In genomic region chr8:70527111-70527511, GRCm38 (mm10) we compare ENCODE assay signal across 8 mouse cellular contexts. TPM values are rescaled to one million over a fixed set of nuclear protein-coding genes. Genes with fewer than 3 reads are reported as not detected.
DNase-seq lines count a peak whose midpoint lies in the region; ATAC-seq and TF ChIP-seq lines count a peak whose summit lies in the region.

No protein-coding gene starts in this region.

- no peak for TF ChIP-seq EP300 in heart, postnatal 0 days (IDR thresholded peaks at IDR 0.05; ENCODE audit: low read depth)

- peak overlapping the region; percentile 95 for H3K9ac ChIP-seq in heart, postnatal 0 days (replicated peaks; ENCODE audit: low read depth, low read length)
- peak overlapping the region; percentile 92 for H3K9ac ChIP-seq in hindbrain, embryonic 13.5 days
- H3K9ac ChIP-seq in midbrain, embryonic 12.5 days (replicated peaks), result peak overlapping the region; percentile 93

- H3K27me3 ChIP-seq in heart, postnatal 0 days (ENCODE audit: control insufficient read depth, insufficient read depth, low read length), result no peaks in the 10 kb centered on the region
- H3K27me3 ChIP-seq in hindbrain, embryonic 13.5 days, result no peaks in the 10 kb centered on the region
- no peaks in the 10 kb centered on the region for H3K27me3 ChIP-seq in midbrain, embryonic 12.5 days

- H3K9me3 ChIP-seq in heart, postnatal 0 days (replicated peaks; ENCODE audit: control insufficient read depth, low read length), result no peaks in the 10 kb centered on the region
- no peaks in the 10 kb centered on the region for H3K9me3 ChIP-seq in hindbrain, embryonic 13.5 days
- H3K9me3 ChIP-seq in midbrain, embryonic 12.5 days, result no peaks in the 10 kb centered on the region

- intact Hi-C loops in heart, postnatal 10 days (cut with DNase I), result no loop called here

- WGBS in heart, postnatal 0 days, result 2% methylated on average over 8 of the region's 8 CpGs
- WGBS in bone marrow, adult 2 months, result 0% methylated on average over 8 of the region's 8 CpGs
- 4% methylated on average over 8 of the region's 8 CpGs for WGBS in hindbrain, embryonic 13.5 days
- 5% methylated on average over 8 of the region's 8 CpGs for WGBS in midbrain, embryonic 12.5 days

- ATAC-seq in heart, postnatal 0 days (ENCODE audit: insufficient read depth, low read depth), result no peak
- no peak for ATAC-seq in hindbrain, embryonic 13.5 days (ENCODE audit: low FRiP score)
- no peak for ATAC-seq in midbrain, embryonic 12.5 days (ENCODE audit: low FRiP score, low read depth)

- H3K4me2 ChIP-seq in heart, postnatal 0 days (ENCODE audit: low read depth, low read length), result peak overlapping the region; percentile 78
- H3K4me2 ChIP-seq in hindbrain, embryonic 13.5 days, result peak overlapping the region; percentile 78
- H3K4me2 ChIP-seq in midbrain, embryonic 12.5 days (replicated peaks), result peak overlapping the region; percentile 65

- no peak for TF ChIP-seq CTCF in heart, postnatal 0 days (IDR thresholded peaks at IDR 0.05; ENCODE audit: low read depth)
- TF ChIP-seq CTCF in bone marrow, adult 2 months (IDR thresholded peaks at IDR 0.05; ENCODE audit: control insufficient read depth, insufficient read depth, low read length), result no peak

- peaks cover 26% of the 10 kb centered on the region for H3K36me3 ChIP-seq in heart, postnatal 0 days (replicated peaks; ENCODE audit: control insufficient read depth, insufficient read depth, low read length)
- peaks cover 26% of the 10 kb centered on the region for H3K36me3 ChIP-seq in hindbrain, embryonic 13.5 days
- peaks cover 27% of the 10 kb centered on the region for H3K36me3 ChIP-seq in midbrain, embryonic 12.5 days

- no peak for TF ChIP-seq POLR2A in bone marrow, adult 2 months (IDR thresholded peaks at IDR 0.05; ENCODE audit: borderline replicate concordance, control insufficient read depth, low read depth, low read length)

- DNase-seq in heart, postnatal 0 days (ENCODE audit: low spot score), result no peak
- no peak for DNase-seq in heart, postnatal 10 days
- no peak for DNase-seq in MN1 (ENCODE audit: low spot score)
- DNase-seq in left cerebral cortex, adult 8-10 months (ENCODE audit: low spot score in 2 of 2), result no peak
- no peak for DNase-seq in cerebellum, postnatal 14 days

- H3K4me3 ChIP-seq in heart, postnatal 0 days (ENCODE audit: low read depth, low read length), result peak overlapping the region; percentile 96
- H3K4me3 ChIP-seq in bone marrow, adult 2 months (replicated peaks; ENCODE audit: control insufficient read depth, low read depth, low read length), result peak overlapping the region; percentile 88
- H3K4me3 ChIP-seq in hindbrain, embryonic 13.5 days, result peak overlapping the region; percentile 77
- H3K4me3 ChIP-seq in midbrain, embryonic 12.5 days, result peak overlapping the region; percentile 84

- peaks cover 17% of the 10 kb centered on the region for H3K4me1 ChIP-seq in heart, postnatal 0 days (ENCODE audit: control insufficient read depth, insufficient read depth)
- peaks cover 5% of the 10 kb centered on the region for H3K4me1 ChIP-seq in bone marrow, adult 2 months (ENCODE audit: control insufficient read depth, insufficient read depth, low read length)
- peaks cover 44% of the 10 kb centered on the region for H3K4me1 ChIP-seq in hindbrain, embryonic 13.5 days (replicated peaks)
- H3K4me1 ChIP-seq in midbrain, embryonic 12.5 days, result peaks cover 31% of the 10 kb centered on the region

- H3K27ac ChIP-seq in heart, postnatal 0 days (ENCODE audit: low read depth), result peak overlapping the region; percentile 86
- H3K27ac ChIP-seq in bone marrow, adult 2 months (ENCODE audit: control insufficient read depth, insufficient read depth, low read depth, low read length, poor library complexity), result peak overlapping the region; percentile 44
- peak overlapping the region; percentile 91 for H3K27ac ChIP-seq in hindbrain, embryonic 13.5 days
- H3K27ac ChIP-seq in midbrain, embryonic 12.5 days (replicated peaks), result peak overlapping the region; percentile 91; the same call in 1 of the 2 replicates

RNA-seq across cellular contexts. Expression of gene Fkbp8, which starts 0.4 kb away (rescaled TPM):
- total RNA-seq in heart, postnatal 0 days (2014; rRNA removed; ENCODE audit: low replicate concordance), result 422 and 440 TPM in 2 replicates
- 195 and 200 TPM in 2 replicates for polyA plus RNA-seq in heart, postnatal 0 days (2015; fragmentation: Nextera tagmentation; extraction: Ambion mirVana)
- 100 to 1,000 TPM; 185 to 190 TPM for total RNA-seq in heart, postnatal 10 days (2021)
- polyA plus RNA-seq in bone marrow, adult 2 months (2011; ENCODE audit: insufficient read depth, insufficient read length, low replicate concordance, missing spikeins), result 98.7 and 181 TPM in 2 replicates
- polyA plus RNA-seq in hindbrain, embryonic 13.5 days (2015; fragmentation: Nextera tagmentation; extraction: Ambion mirVana), result 385 and 391 TPM in 2 replicates
- polyA plus RNA-seq in midbrain, embryonic 12.5 days (2016; fragmentation: Nextera tagmentation; extraction: Ambion mirVana), result 326 and 332 TPM in 2 replicates
- total RNA-seq in left cerebral cortex, adult 8-10 months (2022), result 100 to 1,000 TPM; 419 to 440 (median 422) TPM

RNA-seq across cellular contexts. Expression of gene Kxd1, which starts 0.6 kb away (rescaled TPM):
- 110 and 120 TPM in 2 replicates for total RNA-seq in heart, postnatal 0 days (2014; rRNA removed; ENCODE audit: low replicate concordance)
- polyA plus RNA-seq in heart, postnatal 0 days (2015; fragmentation: Nextera tagmentation; extraction: Ambion mirVana), result 93.5 and 96.7 TPM in 2 replicates
- 10 to 100 TPM; 79.5 to 81.3 TPM for total RNA-seq in heart, postnatal 10 days (2021)
- polyA plus RNA-seq in bone marrow, adult 2 months (2011; ENCODE audit: insufficient read depth, insufficient read length, low replicate concordance, missing spikeins), result 29.0 and 41.3 TPM in 2 replicates
- polyA plus RNA-seq in hindbrain, embryonic 13.5 days (2015; fragmentation: Nextera tagmentation; extraction: Ambion mirVana), result 47.7 and 50.5 TPM in 2 replicates
- polyA plus RNA-seq in midbrain, embryonic 12.5 days (2016; fragmentation: Nextera tagmentation; extraction: Ambion mirVana), result 52.1 and 52.7 TPM in 2 replicates
- 10 to 100 TPM; 43.0 to 52.5 (median 47.1) TPM for total RNA-seq in left cerebral cortex, adult 8-10 months (2022)

RNA-seq across cellular contexts. Expression of gene Ell, which starts 12.1 kb away (rescaled TPM):
- total RNA-seq in heart, postnatal 0 days (2014; rRNA removed; ENCODE audit: low replicate concordance), result 7.3 and 13.9 TPM in 2 replicates
- polyA plus RNA-seq in heart, postnatal 0 days (2015; fragmentation: Nextera tagmentation; extraction: Ambion mirVana), result 7.9 and 9.1 TPM in 2 replicates
- total RNA-seq in heart, postnatal 10 days (2021), result 10 to 100 TPM; 15.9 to 17.9 TPM
- polyA plus RNA-seq in bone marrow, adult 2 months (2011; ENCODE audit: insufficient read depth, insufficient read length, low replicate concordance, missing spikeins), result 11.9 and 17.8 TPM in 2 replicates
- polyA plus RNA-seq in hindbrain, embryonic 13.5 days (2015; fragmentation: Nextera tagmentation; extraction: Ambion mirVana), result 16.3 and 17.2 TPM in 2 replicates
- 18.7 and 21.6 TPM in 2 replicates for polyA plus RNA-seq in midbrain, embryonic 12.5 days (2016; fragmentation: Nextera tagmentation; extraction: Ambion mirVana)
- 10 to 100 TPM; 17.6 to 25.3 (median 19.2) TPM for total RNA-seq in left cerebral cortex, adult 8-10 months (2022)

RNA-seq across cellular contexts. Expression of gene Uba52, which starts 16.5 kb away (rescaled TPM):
- total RNA-seq in heart, postnatal 0 days (2014; rRNA removed; ENCODE audit: low replicate concordance), result 887 and 1,064 TPM in 2 replicates
- polyA plus RNA-seq in heart, postnatal 0 days (2015; fragmentation: Nextera tagmentation; extraction: Ambion mirVana), result 1,011 and 1,075 TPM in 2 replicates
- 1,000 to 10,000 TPM; 1,604 to 1,683 TPM for total RNA-seq in heart, postnatal 10 days (2021)
- polyA plus RNA-seq in bone marrow, adult 2 months (2011; ENCODE audit: insufficient read depth, insufficient read length, low replicate concordance, missing spikeins), result 961 and 1,100 TPM in 2 replicates
- polyA plus RNA-seq in hindbrain, embryonic 13.5 days (2015; fragmentation: Nextera tagmentation; extraction: Ambion mirVana), result 715 and 758 TPM in 2 replicates
- polyA plus RNA-seq in midbrain, embryonic 12.5 days (2016; fragmentation: Nextera tagmentation; extraction: Ambion mirVana), result 748 and 749 TPM in 2 replicates
- total RNA-seq in left cerebral cortex, adult 8-10 months (2022), result 1,000 to 10,000 TPM in 1 of 4 experiments, 100 to 1,000 TPM in 3; 847 to 1,003 (median 930) TPM

RNA-seq across cellular contexts. Expression of gene Rex1bd, which starts 20.6 kb away (rescaled TPM):
- 121 and 145 TPM in 2 replicates for total RNA-seq in heart, postnatal 0 days (2014; rRNA removed; ENCODE audit: low replicate concordance)
- 139 and 146 TPM in 2 replicates for polyA plus RNA-seq in heart, postnatal 0 days (2015; fragmentation: Nextera tagmentation; extraction: Ambion mirVana)
- 100 to 1,000 TPM; 108 to 114 TPM for total RNA-seq in heart, postnatal 10 days (2021)
- 46.9 and 63.6 TPM in 2 replicates for polyA plus RNA-seq in bone marrow, adult 2 months (2011; ENCODE audit: insufficient read depth, insufficient read length, low replicate concordance, missing spikeins)
- polyA plus RNA-seq in hindbrain, embryonic 13.5 days (2015; fragmentation: Nextera tagmentation; extraction: Ambion mirVana), result 147 and 148 TPM in 2 replicates
- 130 and 134 TPM in 2 replicates for polyA plus RNA-seq in midbrain, embryonic 12.5 days (2016; fragmentation: Nextera tagmentation; extraction: Ambion mirVana)
- total RNA-seq in left cerebral cortex, adult 8-10 months (2022), result 100 to 1,000 TPM; 103 to 117 (median 109) TPM
